Mouse (Mus musculus): ENCODE results near the gene Nme7.

DNA sequence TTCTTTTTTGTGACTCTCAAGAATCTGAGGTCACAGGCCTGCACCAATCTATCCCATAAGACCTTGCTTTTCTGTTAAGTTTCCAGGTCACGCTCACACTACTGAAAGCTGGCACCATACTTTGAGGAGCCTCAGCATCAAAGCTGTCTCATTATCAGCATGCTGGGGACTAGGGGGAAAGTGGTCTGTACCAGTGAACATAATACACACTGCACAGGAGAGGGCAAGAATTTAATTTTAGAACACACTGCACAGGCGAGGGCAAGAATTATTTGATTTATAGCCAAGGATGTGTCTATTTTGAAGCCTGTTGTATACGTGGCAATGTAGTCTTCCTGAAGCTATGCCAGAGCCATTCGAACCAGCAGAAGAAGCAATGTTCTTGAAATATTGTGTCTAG, 64.2 kb downstream of the Nme7 start:
- no peak for TF ChIP-seq POLR2A (IDR thresholded peaks at IDR 0.05; ENCODE audit: insufficient read depth, low read depth, low read length)
- no peak for TF ChIP-seq CTCF (IDR thresholded peaks at IDR 0.05)
- no peak for TF ChIP-seq EP300 (IDR thresholded peaks at IDR 0.05; ENCODE audit: insufficient read depth, low read depth, low read length)
